Mouse (Mus musculus) C2C12 (cell line): Measurements from ENCODE around the gene Usp27x.

Experiments used
- CEBPB ChIP-seq: IDR thresholded peaks from one replicate; pipeline ENCODE4 v1.6.1; 2011; ENCODE audit warnings: low read depth, mild to moderate bottlenecking, control low read depth, moderate library complexity
- CTCF ChIP-seq: IDR thresholded peaks from one replicate; pipeline ENCODE4 v1.5.1; 2011; ENCODE audit not compliant: control insufficient read depth, insufficient read depth, insufficient read length
- FOSL1 ChIP-seq: IDR thresholded peaks from one replicate; pipeline ENCODE4 v1.8.0; 2011; ENCODE audit warnings: mild to moderate bottlenecking, low read length; ENCODE audit not compliant: poor library complexity, insufficient read depth, severe bottlenecking
- MYOD1 ChIP-seq: IDR thresholded peaks from one replicate; pipeline ENCODE4 v1.6.1; 2011; ENCODE audit warnings: low read depth; ENCODE audit not compliant: control insufficient read depth, insufficient read length
- MYOG ChIP-seq: IDR thresholded peaks from one replicate; pipeline ENCODE4 v1.6.1; 2011; ENCODE audit not compliant: control insufficient read depth, insufficient read length; ENCODE audit errors: extremely low read depth

- TF ChIP-seq CTCF: no peak
- TF ChIP-seq CEBPB: no peak
- TF ChIP-seq MYOG: no peak
- TF ChIP-seq FOSL1: no peak
- no peak for TF ChIP-seq MYOD1
Measured at GRCm38 (mm10) chrX:7412239-7413033, 36.8 kb upstream of the Usp27x start.
